Mouse (Mus musculus) heart, embryonic 10.5 days (tissue): ENCODE measurements around the gene Nupr1l. TPM values are rescaled to one million over a fixed set of nuclear protein-coding genes. Genes with fewer than 3 reads are reported as not detected.

Experiments used
- DNase-seq: peaks from one replicate; pipeline ENCODE4 v3.0.0-alpha.2; 2017; ENCODE audit warnings: low spot score
- H3K27ac ChIP-seq: fragments of 300-500 bp; sonication (generic); 2 replicates; pipeline ENCODE4 v1.5.1; 2016; ENCODE audit warnings: mild to moderate bottlenecking
- H3K27me3 ChIP-seq: fragments of 300-500 bp; sonication (generic); 2 replicates; pipeline ENCODE4 v1.6.1; 2016; ENCODE audit warnings: mild to moderate bottlenecking; ENCODE audit not compliant: poor library complexity, insufficient read depth, severe bottlenecking
- H3K36me3 ChIP-seq: fragments of 300-500 bp; sonication (generic); 2 replicates; pipeline ENCODE4 v1.6.1; 2016; ENCODE audit warnings: mild to moderate bottlenecking, moderate library complexity
- H3K4me1 ChIP-seq: fragments of 300-500 bp; sonication (generic); 2 replicates; pipeline ENCODE4 v1.6.1; 2016; ENCODE audit warnings: mild to moderate bottlenecking
- H3K4me3 ChIP-seq: fragments of 300-500 bp; sonication (generic); 2 replicates; pipeline ENCODE4 v1.5.1; 2016; ENCODE audit warnings: mild to moderate bottlenecking, moderate library complexity
- H3K9me3 ChIP-seq: fragments of 300-500 bp; sonication (generic); 2 replicates; pipeline ENCODE4 v1.6.1; 2016; ENCODE audit warnings: mild to moderate bottlenecking, moderate library complexity
- WGBS: fragments of 180-500 bp; shearing (Covaris S2); methylation state at CpG from one replicate; pipeline ENCODE4 v1.1.7; 2016; 5-methylcytosine and 5-hydroxymethylcytosine counted together
- polyA plus RNA-seq: library from polyadenylated mRNA; unstranded; fragments of >200 nt; fragmentation: Nextera tagmentation; extraction: Ambion mirVana; gene quantifications from 2 replicates; pipeline ENCODE4 v1.2.1, GENCODE M21; 2016

Gene Nupr1l
- polyA plus RNA-seq, 1 experiment from 2014 or later = 1.8 TPM

GRCm38 (mm10) chr5:129952143-129952542 lies 43.8 kb downstream of the Nupr1l start:
- Histone ChIP-seq H3K9me3 (no peaks in the 10 kb centered on the region), H3K4me3 (no peak overlapping the region), H3K27me3 (no peaks in the 10 kb centered on the region), H3K27ac (no peak overlapping the region), H3K4me1 (peaks cover 11% of the 10 kb centered on the region), H3K36me3 (no peaks in the 10 kb centered on the region)
- DNase-seq = no peak
- 73% methylated on average over 4 of the region's 4 CpGs for WGBS

- Histone ChIP-seq H3K4me1 (peaks cover 11% of the 10 kb centered on the region), H3K9me3 (no peaks in the 10 kb centered on the region), H3K27ac (no peak overlapping the region), H3K27me3 (no peaks in the 10 kb centered on the region), H3K36me3 (peaks cover 7% of the 10 kb centered on the region; the same call in 1 of the 2 replicates), H3K4me3 (no peak overlapping the region)
- DNase-seq = no peak
- WGBS = 50% methylated on average over 5 of the region's 5 CpGs
Measured at GRCm38 (mm10) chr5:129954473-129955254, 46.3 kb downstream of the Nupr1l start.

GRCm38 (mm10) chr5:129955792-129956191 lies 47.5 kb downstream of the Nupr1l start:
- no peaks in the 10 kb centered on the region for H3K9me3 ChIP-seq
- H3K27me3 ChIP-seq = no peaks in the 10 kb centered on the region
- H3K27ac ChIP-seq = no peak overlapping the region
- no peak for DNase-seq
- 71% methylated on average over 6 of the region's 6 CpGs for WGBS
- H3K4me3 ChIP-seq = no peak overlapping the region
- H3K36me3 ChIP-seq = peaks cover 12% of the 10 kb centered on the region
- H3K4me1 ChIP-seq = peaks cover 11% of the 10 kb centered on the region

- DNase-seq = no peak
- H3K27me3 ChIP-seq = no peaks in the 10 kb centered on the region
- H3K4me1 ChIP-seq = no peaks in the 10 kb centered on the region
- H3K4me3 ChIP-seq = no peak overlapping the region
- WGBS = 89% methylated on average over 4 of the region's 4 CpGs
- H3K36me3 ChIP-seq = peaks cover 9% of the 10 kb centered on the region
- H3K9me3 ChIP-seq = no peaks in the 10 kb centered on the region
- no peak overlapping the region for H3K27ac ChIP-seq
Measured at GRCm38 (mm10) chr5:129963224-129963623, 54.9 kb downstream of the Nupr1l start.

Other genes starting within 250 kb of the Nupr1l start
- gene Zfp11, start 238.4 kb upstream of the Nupr1l start, polyA plus RNA-seq = 5.0 and 5.2 TPM in 2 replicates
- gene Sept14, start 200.0 kb upstream of the Nupr1l start, polyA plus RNA-seq = not detected in 2 replicates
- gene Mrps17, start 193.0 kb upstream of the Nupr1l start, polyA plus RNA-seq = 162 and 176 TPM in 2 replicates
- gene Nipsnap2, start 183.5 kb upstream of the Nupr1l start, polyA plus RNA-seq = 140 and 220 TPM in 2 replicates
- 36.3 and 55.4 TPM in 2 replicates for gene Psph, start 121.1 kb upstream of the Nupr1l start, polyA plus RNA-seq
- gene Sumf2, start 61.6 kb upstream of the Nupr1l start, polyA plus RNA-seq = 38.9 and 47.7 TPM in 2 replicates
- 962 and 1,044 TPM in 2 replicates for gene Chchd2, start 21.1 kb upstream of the Nupr1l start, polyA plus RNA-seq
- 4.2 and 5.4 TPM in 2 replicates for gene Zbed5, start 12.8 kb upstream of the Nupr1l start, polyA plus RNA-seq
- gene Phkg1, start 10.0 kb upstream of the Nupr1l start, polyA plus RNA-seq = 0.48 and 0.53 TPM in 2 replicates
- gene Vkorc1l1, start 33.4 kb downstream of the Nupr1l start, polyA plus RNA-seq = 18.3 and 25.8 TPM in 2 replicates
- 47.3 and 56.8 TPM in 2 replicates for gene Gusb, start 94.5 kb downstream of the Nupr1l start, polyA plus RNA-seq
- 25.1 and 35.9 TPM in 2 replicates for gene Asl, start 120.7 kb downstream of the Nupr1l start, polyA plus RNA-seq
- gene Crcp, start 120.8 kb downstream of the Nupr1l start, polyA plus RNA-seq = 33.1 and 39.9 TPM in 2 replicates
- 27.2 and 44.6 TPM in 2 replicates for gene Tpst1, start 164.8 kb downstream of the Nupr1l start, polyA plus RNA-seq
- 4.4 and 4.8 TPM in 2 replicates for gene Kctd7, start 236.3 kb downstream of the Nupr1l start, polyA plus RNA-seq